Mouse (Mus musculus): ENCODE data around the gene Bcar3.

DNA sequence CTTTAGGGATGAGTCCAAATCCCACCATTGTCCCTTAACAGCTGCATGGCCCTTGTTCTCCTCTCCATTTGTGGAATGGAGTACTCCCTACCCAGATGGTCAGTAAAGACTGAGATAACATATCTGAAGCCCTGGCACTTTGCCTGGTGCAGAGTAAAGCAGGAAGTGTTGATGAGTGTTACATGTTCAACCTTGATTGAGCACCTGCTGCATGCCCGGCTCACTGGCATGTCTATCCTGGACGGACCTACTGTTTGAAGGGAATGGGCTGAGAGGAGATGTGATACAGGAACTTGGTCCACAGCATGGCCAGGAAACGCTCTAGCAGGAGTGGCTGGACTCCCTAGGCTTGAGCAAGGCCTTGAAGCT lies 222.4 kb downstream of the Bcar3 start:
- TF ChIP-seq CTCF (IDR thresholded peaks at IDR 0.05; ENCODE audit: borderline replicate concordance, control insufficient read depth, extremely low read depth, insufficient read depth, low read length, poor library complexity) = no peak
- TF ChIP-seq POLR2A (IDR thresholded peaks at IDR 0.05; ENCODE audit: control insufficient read depth, extremely low read depth, insufficient read depth, low read length, poor library complexity) = no peak
